Mouse (Mus musculus) MEL (cell line): ENCODE measurements around the gene Xylt2. TPM values are rescaled to one million over a fixed set of nuclear protein-coding genes. Genes with fewer than 3 reads are reported as not detected.

Experiments
- DNase-seq: peaks from one replicate; pipeline ENCODE4 v3.0.0; 2011; ENCODE audit warnings: low read depth, low spot score
- H3K27ac ChIP-seq: 2 replicates; pipeline ENCODE4 v1.5.1; 2012; ENCODE audit warnings: low read depth, mild to moderate bottlenecking, control low read depth, low read length, moderate library complexity; ENCODE audit not compliant: control insufficient read depth
- H3K27me3 ChIP-seq, 2 experiments: fragments of 150-350 bp in 1 of 2; sonication (generic) in 1 of 2; 2 replicates each; pipeline ENCODE4 v1.6.1; 2012; ENCODE audit warnings: low read length in 2 of 2, mild to moderate bottlenecking in 2 of 2, improper control_type of control experiment in 1 of 2, moderate library complexity in 1 of 2; ENCODE audit not compliant: insufficient read depth in 2 of 2, control insufficient read depth in 1 of 2
- H3K36me3 ChIP-seq, 2 experiments: 2 replicates each; pipeline ENCODE4 v1.6.1; 2012 to 2014; ENCODE audit warnings: low read length in 2 of 2, improper control_type of control experiment in 1 of 2, inconsistent platforms in 1 of 2, mild to moderate bottlenecking in 1 of 2; ENCODE audit not compliant: insufficient read depth in 2 of 2, control insufficient read depth in 1 of 2
- H3K4me1 ChIP-seq, 2 experiments: fragments of 150-350 bp in 1 of 2; sonication (generic) in 1 of 2; 2 replicates each; pipeline ENCODE4 v1.6.1; 2012; ENCODE audit warnings: low read length in 2 of 2, improper control_type of control experiment in 1 of 2, mild to moderate bottlenecking in 1 of 2; ENCODE audit not compliant: insufficient read depth in 2 of 2, control insufficient read depth in 1 of 2
- H3K4me3 ChIP-seq, 2 experiments: fragments of 150-350 bp in 1 of 2; sonication (generic) in 1 of 2; 2 replicates each; pipeline ENCODE4 v1.5.1; 2012; ENCODE audit warnings: low read depth in 2 of 2, low read length in 2 of 2, mild to moderate bottlenecking in 2 of 2, moderate library complexity in 2 of 2, control low read depth in 1 of 2, improper control_type of control experiment in 1 of 2; ENCODE audit not compliant: control insufficient read depth in 1 of 2, insufficient read depth in 1 of 2
- H3K79me2 ChIP-seq: 2 replicates; pipeline ENCODE4 v1.6.1; 2012; ENCODE audit warnings: mild to moderate bottlenecking, low read length, moderate library complexity; ENCODE audit not compliant: control insufficient read depth, poor library complexity, insufficient read depth
- H3K9ac ChIP-seq: 2 replicates; pipeline ENCODE4 v1.6.1; 2012; ENCODE audit warnings: low read depth, mild to moderate bottlenecking, control low read depth, low read length, moderate library complexity; ENCODE audit not compliant: control insufficient read depth, poor library complexity, severe bottlenecking
- H3K9me3 ChIP-seq: fragments of 150-350 bp; sonication (generic); replicated peaks from 2 replicates; pipeline ENCODE4 v1.6.1; 2012; ENCODE audit warnings: mild to moderate bottlenecking, low read length, improper control_type of control experiment, moderate library complexity; ENCODE audit not compliant: insufficient read depth
- CHD2 ChIP-seq: IDR thresholded peaks from 2 replicates; pipeline ENCODE4 v1.6.1; 2011; ENCODE audit warnings: low read length, improper control_type of control experiment
- ELF1 ChIP-seq: IDR thresholded peaks from 2 replicates; pipeline ENCODE4 v1.6.1; 2014; ENCODE audit warnings: low read depth, mild to moderate bottlenecking, inconsistent platforms, low read length, improper control_type of control experiment, moderate library complexity
- ETS1 ChIP-seq: IDR thresholded peaks from 2 replicates; pipeline ENCODE4 v1.6.1; 2012; ENCODE audit warnings: low read depth, mild to moderate bottlenecking, inconsistent platforms, low read length, improper control_type of control experiment, moderate library complexity
- HCFC1 ChIP-seq: IDR thresholded peaks from 2 replicates; pipeline ENCODE4 v1.6.1; 2012; ENCODE audit warnings: low read depth, mild to moderate bottlenecking, inconsistent platforms, low read length, improper control_type of control experiment, moderate library complexity
- JUND ChIP-seq: IDR thresholded peaks from 2 replicates; pipeline ENCODE4 v1.6.1; 2011; ENCODE audit warnings: low read depth, mild to moderate bottlenecking, improper control_type of control experiment, low read length
- MAFK ChIP-seq: IDR thresholded peaks from 2 replicates; pipeline ENCODE4 v1.6.1; 2011; ENCODE audit warnings: low read depth, mild to moderate bottlenecking, low read length, improper control_type of control experiment, borderline replicate concordance
- MAX ChIP-seq: IDR thresholded peaks from 2 replicates; pipeline ENCODE4 v1.6.1; 2011; ENCODE audit warnings: low read length, improper control_type of control experiment
- MXI1 ChIP-seq: IDR thresholded peaks from 2 replicates; pipeline ENCODE4 v1.6.1; 2011; ENCODE audit warnings: mild to moderate bottlenecking, low read depth, low read length, improper control_type of control experiment
- MYC ChIP-seq: IDR thresholded peaks from 2 replicates; pipeline ENCODE4 v1.6.1; 2011; ENCODE audit warnings: low read depth, mild to moderate bottlenecking, low read length, improper control_type of control experiment, moderate library complexity
- NELFE ChIP-seq: IDR thresholded peaks from 2 replicates; pipeline ENCODE4 v1.6.1; 2011; ENCODE audit warnings: low read depth, low read length, improper control_type of control experiment
- POLR2A ChIP-seq, 2 experiments: IDR thresholded peaks; 2 replicates each; pipeline ENCODE4 v1.6.1; 2011 to 2012; ENCODE audit warnings: low read length in 2 of 2, mild to moderate bottlenecking in 2 of 2, control low read depth in 1 of 2, improper control_type of control experiment in 1 of 2, low read depth in 1 of 2, moderate library complexity in 1 of 2; ENCODE audit not compliant: control insufficient read depth in 1 of 2, insufficient read depth in 1 of 2, poor library complexity in 1 of 2
- POLR2AphosphoS2 ChIP-seq: IDR thresholded peaks from 2 replicates; pipeline ENCODE4 v1.6.1; 2011; ENCODE audit warnings: low read length, improper control_type of control experiment
- SIN3A ChIP-seq: IDR thresholded peaks from 2 replicates; pipeline ENCODE4 v1.6.1; 2012; ENCODE audit warnings: low read length, improper control_type of control experiment, inconsistent platforms
- SMC3 ChIP-seq: IDR thresholded peaks from 2 replicates; pipeline ENCODE4 v1.6.1; 2011; ENCODE audit warnings: low read depth, low read length, improper control_type of control experiment
- TAL1 ChIP-seq: IDR thresholded peaks from 2 replicates; pipeline ENCODE4 v1.6.1; 2012; ENCODE audit warnings: mild to moderate bottlenecking, inconsistent platforms, low read length, moderate library complexity, mixed read lengths
- TBP ChIP-seq: IDR thresholded peaks from 2 replicates; pipeline ENCODE4 v1.8.0; 2011; ENCODE audit warnings: low read depth, low read length, improper control_type of control experiment
- UBTF ChIP-seq: IDR thresholded peaks from 2 replicates; pipeline ENCODE4 v1.6.1; 2012; ENCODE audit warnings: low read depth, mild to moderate bottlenecking, inconsistent platforms, low read length, improper control_type of control experiment, moderate library complexity, borderline replicate concordance; ENCODE audit not compliant: insufficient read depth
- USF2 ChIP-seq, 2 experiments: IDR thresholded peaks; 2 replicates each; pipeline ENCODE4 v1.6.1; 2011 to 2012; ENCODE audit warnings: improper control_type of control experiment in 2 of 2, low read length in 2 of 2, borderline replicate concordance in 1 of 2, inconsistent platforms in 1 of 2, low read depth in 1 of 2, mild to moderate bottlenecking in 1 of 2; ENCODE audit not compliant: insufficient read depth in 1 of 2
- ZC3H11A ChIP-seq: IDR thresholded peaks from 2 replicates; pipeline ENCODE4 v1.6.1; 2012; ENCODE audit warnings: low read depth, mild to moderate bottlenecking, inconsistent platforms, low read length, improper control_type of control experiment
- ZKSCAN1 ChIP-seq: IDR thresholded peaks from 2 replicates; pipeline ENCODE4 v1.6.1; 2012; ENCODE audit warnings: low read depth, mild to moderate bottlenecking, inconsistent platforms, low read length, improper control_type of control experiment, moderate library complexity
- ZNF384 ChIP-seq: IDR thresholded peaks from 2 replicates; pipeline ENCODE4 v1.6.1; 2012; ENCODE audit warnings: low read depth, mild to moderate bottlenecking, inconsistent platforms, low read length, improper control_type of control experiment
- polyA plus RNA-seq, 2 experiments: library from polyadenylated mRNA; stranded (reverse) in 1 of 2; unstranded in 1 of 2; fragments of >175 nt in 1 of 2; fragments of >200 nt in 1 of 2; gene quantifications; 2 replicates each; pipeline versions ENCODE4 v1.2.1 to v1.2.4; 2012; ENCODE audit warnings: low replicate concordance in 2 of 2, low read depth in 1 of 2; ENCODE audit not compliant: insufficient read length in 2 of 2, insufficient read depth in 1 of 2, missing spikeins in 1 of 2
- total RNA-seq: library from RNA; depleted of rRNA; stranded (reverse); fragments of 300-350 nt; gene quantifications from 2 replicates; pipeline ENCODE4 v1.2.3, GENCODE M21; 2012

Xylt2 gene
- total and polyA plus RNA-seq, 3 experiments: 10.1 to 12.4 TPM; not detected in 1

- DNase-seq: no peak
- Histone ChIP-seq H3K79me2 (no peaks in the 10 kb centered on the region), H3K9ac (no peak overlapping the region), H3K27ac (no peak overlapping the region), H3K27me3 (peaks cover 37 to 39% of the 10 kb centered on the region in 2 experiments), H3K9me3 (no peaks in the 10 kb centered on the region), H3K4me3 (no peak overlapping the region), H3K36me3 (no peaks in the 10 kb centered on the region), H3K4me1 (no peaks in the 10 kb centered on the region)
- no peak for TF ChIP-seq ZC3H11A
Observed at GRCm38 (mm10) chr11:94699399-94699798, 22.1 kb upstream of the Xylt2 start.

GRCm38 (mm10) chr11:94697703-94698464, 20.6 kb upstream of the Xylt2 start:
- Histone ChIP-seq H3K4me1 (no peaks in the 10 kb centered on the region), H3K9ac (no peak overlapping the region), H3K9me3 (no peaks in the 10 kb centered on the region), H3K79me2 (no peaks in the 10 kb centered on the region), H3K36me3 (no peaks in the 10 kb centered on the region), H3K4me3 (no peak overlapping the region), H3K27ac (no peak overlapping the region), H3K27me3 (peaks cover 41 to 42% of the 10 kb centered on the region in 2 experiments)
- no peak for DNase-seq
- TF ChIP-seq HCFC1: no peak
- no peak for TF ChIP-seq JUND
- no peak for TF ChIP-seq MAFK
- no peak for TF ChIP-seq TBP
- TF ChIP-seq MAX: no peak
- TF ChIP-seq POLR2A (IDR thresholded peaks at IDR 0.05; ENCODE audit: control insufficient read depth in 1 of 2, insufficient read depth in 1 of 2, low read depth in 1 of 2, low read length in 2 of 2, poor library complexity in 1 of 2): no peak
- TF ChIP-seq USF2 (IDR thresholded peaks at IDR 0.05; ENCODE audit: borderline replicate concordance in 1 of 2, insufficient read depth in 1 of 2, low read depth in 1 of 2, low read length in 2 of 2): no peak
- TF ChIP-seq TAL1: no peak
- TF ChIP-seq UBTF: no peak
- TF ChIP-seq CHD2: no peak
- TF ChIP-seq POLR2AphosphoS2: no peak
- TF ChIP-seq SMC3: no peak
- no peak for TF ChIP-seq MYC
- no peak for TF ChIP-seq ELF1
- no peak for TF ChIP-seq MXI1
- TF ChIP-seq ZNF384: no peak
- TF ChIP-seq NELFE: no peak
- no peak for TF ChIP-seq SIN3A
- no peak for TF ChIP-seq ETS1
- TF ChIP-seq ZKSCAN1: no peak
